Mouse (Mus musculus) heart, embryonic 15.5 days (tissue): ENCODE results near the gene Gan. TPM values are rescaled to one million over a fixed set of nuclear protein-coding genes. Genes with fewer than 3 reads are reported as not detected.

Experiments
- ATAC-seq: fragments of 200-750 bp; cut with Nextera tagmentation; replicated peaks from 2 replicates; pipeline ENCODE4 v1.8.0; 2017; ENCODE audit warnings: low read depth, moderate TSS enrichment; ENCODE audit not compliant: insufficient number of reproducible peaks, insufficient read depth, low FRiP score
- H3K27ac ChIP-seq: fragments of 300-500 bp; sonication (generic); 2 replicates; pipeline ENCODE4 v1.5.1; 2015; ENCODE audit warnings: mild to moderate bottlenecking, inconsistent platforms
- H3K27me3 ChIP-seq: fragments of 300-500 bp; sonication (generic); 2 replicates; pipeline ENCODE4 v1.6.1; 2015; ENCODE audit warnings: inconsistent platforms
- H3K36me3 ChIP-seq: fragments of 300-500 bp; sonication (generic); 2 replicates; pipeline ENCODE4 v1.6.1; 2015; ENCODE audit warnings: mild to moderate bottlenecking, inconsistent platforms
- H3K4me1 ChIP-seq: fragments of 300-500 bp; sonication (generic); replicated peaks from 2 replicates; pipeline ENCODE4 v1.6.1; 2015; ENCODE audit warnings: inconsistent platforms
- H3K4me2 ChIP-seq: fragments of 300-500 bp; sonication (generic); 2 replicates; pipeline ENCODE4 v1.6.1; 2015; ENCODE audit warnings: inconsistent platforms, mild to moderate bottlenecking, moderate library complexity
- H3K4me3 ChIP-seq: fragments of 300-500 bp; sonication (generic); 2 replicates; pipeline ENCODE4 v1.5.1; 2015; ENCODE audit warnings: mild to moderate bottlenecking, inconsistent platforms
- H3K9ac ChIP-seq: fragments of 300-500 bp; sonication (generic); 2 replicates; pipeline ENCODE4 v1.6.1; 2015; ENCODE audit warnings: mild to moderate bottlenecking, inconsistent platforms
- H3K9me3 ChIP-seq: fragments of 300-500 bp; sonication (generic); replicated peaks from 2 replicates; pipeline ENCODE4 v1.6.1; 2016; ENCODE audit warnings: inconsistent platforms
- WGBS: fragments of 180-500 bp; shearing (Covaris S2); methylation state at CpG from one replicate; pipeline ENCODE4 v1.1.7; 2015; ENCODE audit warnings: mixed read lengths; 5-methylcytosine and 5-hydroxymethylcytosine counted together
- polyA plus RNA-seq: library from polyadenylated mRNA; unstranded; fragments of >200 nt; fragmentation: Nextera tagmentation; extraction: Ambion mirVana; gene quantifications from 2 replicates; pipeline ENCODE4 v1.2.1, GENCODE M21; 2015

The Gan gene
- polyA plus RNA-seq, 1 experiment from 2014 or later: 1.1 TPM

DNA sequence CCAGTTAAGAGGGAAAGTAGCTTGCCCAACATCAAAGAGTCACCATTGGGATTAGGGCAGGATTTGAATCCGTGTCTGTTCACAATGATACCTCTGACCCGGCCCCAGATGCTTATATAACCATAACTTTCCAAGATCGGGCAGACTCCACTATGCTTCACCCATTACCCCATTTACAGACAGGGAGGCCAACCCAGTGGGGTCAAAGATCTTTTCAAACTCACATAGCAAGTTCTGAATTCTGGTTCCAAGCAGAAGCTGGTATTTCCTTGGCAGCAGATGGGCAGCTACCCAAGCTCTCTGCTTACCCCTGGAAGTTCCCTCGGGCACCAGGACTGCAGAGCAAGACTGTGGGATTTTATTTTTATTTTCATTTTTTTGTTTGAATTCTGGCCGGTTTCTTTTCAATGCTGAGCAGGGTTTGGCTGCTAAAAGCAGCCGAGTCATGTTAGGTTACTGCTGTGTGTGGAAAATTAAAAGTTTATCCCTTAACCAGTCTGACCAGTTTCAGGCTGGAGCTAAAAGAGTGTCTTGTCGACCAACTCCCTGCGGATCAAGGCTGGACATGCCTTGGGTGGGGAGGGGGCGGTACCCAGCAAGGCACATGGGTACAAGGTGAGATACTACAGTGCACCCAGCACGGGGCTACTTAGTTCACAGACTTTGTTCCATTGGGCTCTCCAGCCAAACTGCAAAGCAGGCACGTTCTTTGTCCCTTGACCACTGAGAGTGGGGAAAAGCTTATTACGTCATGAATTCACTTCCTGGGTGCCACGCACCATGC lies 33.9 kb upstream of the Gan start:
- no peak overlapping the region for H3K27ac ChIP-seq
- 73% methylated on average over 13 of the region's 13 CpGs for WGBS
- H3K27me3 ChIP-seq: no peaks in the 10 kb centered on the region
- no peak for ATAC-seq
- no peak overlapping the region for H3K9ac ChIP-seq
- H3K9me3 ChIP-seq: no peaks in the 10 kb centered on the region
- no peaks in the 10 kb centered on the region for H3K36me3 ChIP-seq
- H3K4me3 ChIP-seq: no peak overlapping the region
- no peaks in the 10 kb centered on the region for H3K4me1 ChIP-seq
- no peak overlapping the region for H3K4me2 ChIP-seq

DNA sequence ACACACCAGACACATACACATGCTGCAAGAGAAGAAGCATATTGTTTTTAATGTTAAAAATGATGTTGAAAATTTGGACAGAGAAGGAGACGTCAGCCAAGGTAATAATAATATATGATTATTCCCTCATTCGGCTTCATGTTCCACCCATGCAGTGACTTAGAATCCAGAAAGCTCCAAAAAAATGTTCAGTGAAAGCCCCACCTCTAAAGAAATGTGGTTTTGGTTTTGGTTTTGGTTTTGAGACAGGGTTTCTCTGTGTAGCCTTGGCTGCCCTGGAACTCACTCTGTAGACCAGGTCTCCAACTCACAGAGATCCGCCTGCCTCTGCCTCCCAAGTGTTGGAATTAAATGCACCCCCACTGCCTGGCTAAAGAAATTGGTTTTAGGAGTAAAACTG lies 32.1 kb upstream of the Gan start:
- Histone ChIP-seq H3K27me3 (no peaks in the 10 kb centered on the region), H3K36me3 (no peaks in the 10 kb centered on the region), H3K9ac (no peak overlapping the region), H3K9me3 (no peaks in the 10 kb centered on the region), H3K4me3 (no peak overlapping the region), H3K4me2 (no peak overlapping the region), H3K27ac (no peak overlapping the region), H3K4me1 (no peaks in the 10 kb centered on the region)
- ATAC-seq: no peak
- 87% methylated on average over 3 of the region's 3 CpGs for WGBS

DNA sequence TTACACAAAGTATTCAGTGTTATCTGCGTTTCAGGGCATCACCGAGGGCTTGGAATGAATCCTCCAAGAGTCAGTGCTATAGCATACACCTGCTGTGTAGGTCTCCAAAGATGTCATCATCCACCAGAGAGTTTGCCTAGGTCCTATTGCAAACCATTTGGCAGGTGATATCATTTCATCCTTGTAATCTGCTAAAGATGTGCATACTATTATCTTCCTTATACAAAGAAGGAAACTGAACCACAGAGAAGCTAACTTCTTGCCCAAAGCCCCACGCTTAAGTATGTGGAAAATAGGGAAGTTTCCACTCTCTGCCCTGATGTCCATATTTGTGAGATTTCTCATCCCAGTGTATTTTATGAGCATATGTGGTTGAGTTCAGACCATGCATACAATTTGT lies 31.5 kb upstream of the Gan start:
- Histone ChIP-seq H3K36me3 (no peaks in the 10 kb centered on the region), H3K27ac (no peak overlapping the region), H3K9me3 (no peaks in the 10 kb centered on the region), H3K27me3 (no peaks in the 10 kb centered on the region), H3K4me1 (no peaks in the 10 kb centered on the region), H3K9ac (no peak overlapping the region), H3K4me3 (no peak overlapping the region), H3K4me2 (no peak overlapping the region)
- no peak for ATAC-seq
- WGBS: 87% methylated on average over 3 of the region's 3 CpGs

DNA sequence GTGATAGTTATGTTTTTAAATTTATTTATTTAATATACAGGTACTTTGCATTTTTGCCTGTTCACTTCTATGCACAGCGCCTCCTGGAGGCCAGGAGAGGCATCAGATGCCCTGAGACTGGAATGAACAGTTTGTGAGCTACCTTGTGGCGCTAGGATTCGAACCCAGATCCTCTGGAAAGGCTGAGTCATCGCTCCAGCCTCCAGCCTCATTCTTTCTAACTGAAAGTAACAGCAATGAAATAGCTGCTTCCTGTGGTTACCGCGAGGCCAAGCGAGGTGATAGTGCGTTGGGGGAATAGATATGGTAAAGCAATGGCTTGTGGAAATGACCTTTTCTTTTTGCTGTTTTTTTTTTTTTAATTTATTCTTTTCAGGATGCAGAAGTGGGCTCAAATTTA lies 30.9 kb upstream of the Gan start:
- WGBS: 79% methylated on average over 8 of the region's 8 CpGs
- Histone ChIP-seq H3K9ac (no peak overlapping the region), H3K9me3 (no peaks in the 10 kb centered on the region), H3K27me3 (no peaks in the 10 kb centered on the region), H3K36me3 (no peaks in the 10 kb centered on the region), H3K4me1 (no peaks in the 10 kb centered on the region), H3K27ac (no peak overlapping the region), H3K4me3 (no peak overlapping the region), H3K4me2 (no peak overlapping the region)
- no peak for ATAC-seq

DNA sequence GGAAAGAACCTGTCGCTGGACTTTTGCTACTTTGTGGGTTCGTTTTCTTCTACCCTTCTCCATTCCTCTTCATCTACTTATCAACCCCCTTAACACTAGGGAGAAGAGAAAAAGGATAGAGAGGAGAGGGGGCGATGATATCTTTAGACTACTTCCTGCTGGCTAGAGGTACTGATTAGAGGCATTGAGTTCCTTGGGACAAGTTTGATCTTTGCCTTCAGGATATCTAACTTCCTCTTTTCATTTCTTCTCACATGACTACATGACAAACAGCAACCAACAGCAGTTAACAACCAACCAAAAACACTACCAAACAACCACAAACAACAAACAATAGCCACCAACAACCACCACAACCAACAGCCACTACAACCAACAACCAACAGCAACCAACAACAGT lies 24.2 kb upstream of the Gan start:
- no peak overlapping the region for H3K4me2 ChIP-seq
- 74% methylated on average over 3 of the region's 3 CpGs for WGBS
- ATAC-seq: no peak
- H3K9me3 ChIP-seq: no peaks in the 10 kb centered on the region
- no peak overlapping the region for H3K27ac ChIP-seq
- H3K36me3 ChIP-seq: no peaks in the 10 kb centered on the region
- H3K9ac ChIP-seq: no peak overlapping the region
- H3K4me1 ChIP-seq: peaks cover 4% of the 10 kb centered on the region; the same call in 1 of the 2 replicates
- no peak overlapping the region for H3K4me3 ChIP-seq
- no peaks in the 10 kb centered on the region for H3K27me3 ChIP-seq

DNA sequence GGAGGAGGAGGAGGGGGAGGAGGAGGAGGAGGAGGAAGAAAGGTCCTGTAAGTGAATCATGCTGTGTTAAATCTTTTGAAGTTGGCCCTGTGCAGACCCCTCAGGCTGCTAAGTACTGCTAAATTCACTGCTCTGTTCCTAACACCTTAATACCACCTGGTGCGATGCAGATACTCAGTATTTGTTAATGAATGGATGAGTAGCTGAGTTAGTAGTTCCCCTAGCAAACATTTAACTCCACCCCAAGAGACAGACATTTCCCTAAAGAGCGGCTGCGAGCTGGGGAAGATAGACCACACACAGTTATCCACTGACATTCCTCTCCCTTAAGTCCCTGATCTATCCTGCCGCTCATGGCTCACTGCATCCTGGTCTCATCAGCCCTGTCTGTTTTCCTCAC lies 21.6 kb upstream of the Gan start:
- Histone ChIP-seq H3K4me2 (no peak overlapping the region), H3K27ac (no peak overlapping the region), H3K36me3 (no peaks in the 10 kb centered on the region), H3K4me3 (no peak overlapping the region), H3K27me3 (no peaks in the 10 kb centered on the region), H3K9me3 (no peaks in the 10 kb centered on the region), H3K4me1 (peaks cover 4% of the 10 kb centered on the region; the same call in 1 of the 2 replicates), H3K9ac (no peak overlapping the region)
- ATAC-seq: no peak
- 12% methylated on average over 4 of the region's 4 CpGs for WGBS

DNA sequence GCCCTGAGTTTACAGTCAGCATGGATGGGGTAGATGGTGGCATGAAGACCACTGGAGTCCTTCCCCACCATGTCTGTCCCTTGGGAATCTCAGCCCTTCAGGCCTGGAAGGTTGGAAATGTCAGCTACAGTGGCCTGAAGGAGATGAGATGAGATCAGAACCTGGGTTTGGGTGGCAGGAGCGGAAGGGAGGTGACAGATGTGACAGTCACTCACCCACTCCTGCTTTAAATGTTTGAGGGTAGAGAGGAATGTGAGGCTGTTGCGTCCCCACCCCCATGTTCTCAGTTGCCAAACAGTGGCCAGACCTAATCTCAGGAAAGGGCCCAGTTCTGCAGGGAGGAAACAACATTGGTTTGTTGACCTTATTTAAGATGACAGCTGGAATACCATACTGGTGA lies 21.2 kb upstream of the Gan start:
- no peak overlapping the region for H3K27ac ChIP-seq
- H3K36me3 ChIP-seq: no peaks in the 10 kb centered on the region
- no peaks in the 10 kb centered on the region for H3K9me3 ChIP-seq
- H3K4me1 ChIP-seq: peaks cover 4% of the 10 kb centered on the region; the same call in 1 of the 2 replicates
- H3K4me3 ChIP-seq: no peak overlapping the region
- no peak for ATAC-seq
- 20% methylated on average over 2 of the region's 2 CpGs for WGBS
- H3K9ac ChIP-seq: no peak overlapping the region
- H3K27me3 ChIP-seq: no peaks in the 10 kb centered on the region
- H3K4me2 ChIP-seq: no peak overlapping the region

DNA sequence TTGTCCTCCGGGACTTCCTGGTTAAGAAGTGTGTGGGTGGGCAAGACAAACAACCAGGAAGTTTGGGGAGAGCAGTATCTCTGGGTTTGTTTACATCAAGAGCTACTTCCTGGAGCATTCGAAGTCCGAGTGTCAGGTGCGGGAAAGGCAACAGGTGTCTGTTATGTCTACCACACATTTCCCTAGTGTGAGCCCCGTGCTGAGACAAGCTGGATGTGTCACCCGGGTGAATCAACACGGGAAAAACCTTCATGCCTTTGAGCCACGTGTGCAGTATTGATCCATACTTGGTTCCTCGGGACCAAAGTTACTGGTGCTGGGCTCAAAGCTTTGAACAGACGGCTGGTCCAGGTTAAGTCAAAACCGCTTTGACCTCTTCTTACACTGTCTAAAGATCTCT lies 20.6 kb upstream of the Gan start:
- no peak overlapping the region for H3K9ac ChIP-seq
- H3K9me3 ChIP-seq: no peaks in the 10 kb centered on the region
- no peak overlapping the region for H3K4me3 ChIP-seq
- no peaks in the 10 kb centered on the region for H3K27me3 ChIP-seq
- no peak overlapping the region for H3K27ac ChIP-seq
- H3K4me1 ChIP-seq: peaks cover 4% of the 10 kb centered on the region; the same call in 1 of the 2 replicates
- H3K36me3 ChIP-seq: no peaks in the 10 kb centered on the region
- no peak for ATAC-seq
- H3K4me2 ChIP-seq: no peak overlapping the region
- 44% methylated on average over 11 of the region's 11 CpGs for WGBS

DNA sequence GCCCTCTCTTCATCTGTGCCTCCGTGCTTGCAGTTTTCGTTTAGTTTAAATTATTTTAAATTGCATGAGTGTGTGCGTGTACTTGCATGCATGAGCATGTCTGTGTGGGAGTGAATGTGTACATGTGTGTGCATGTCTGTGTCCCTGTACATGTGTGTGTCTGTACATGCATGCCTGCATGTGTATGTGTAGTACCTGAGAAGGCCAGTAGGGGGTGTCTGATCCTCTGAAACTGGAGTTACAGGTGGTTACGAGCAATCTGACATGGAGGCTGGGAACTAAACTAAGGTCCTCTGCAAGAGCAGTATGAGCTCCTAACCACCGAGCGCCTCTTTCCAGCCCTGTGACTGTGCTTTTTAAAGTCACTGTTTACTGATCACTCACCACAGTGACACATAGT lies 9.4 kb upstream of the Gan start:
- no peaks in the 10 kb centered on the region for H3K36me3 ChIP-seq
- no peak overlapping the region for H3K4me3 ChIP-seq
- no peak overlapping the region for H3K27ac ChIP-seq
- WGBS: 90% methylated on average over 6 of the region's 6 CpGs
- no peak overlapping the region for H3K4me2 ChIP-seq
- ATAC-seq: no peak
- no peaks in the 10 kb centered on the region for H3K4me1 ChIP-seq
- no peaks in the 10 kb centered on the region for H3K27me3 ChIP-seq
- no peak overlapping the region for H3K9ac ChIP-seq
- no peaks in the 10 kb centered on the region for H3K9me3 ChIP-seq

DNA sequence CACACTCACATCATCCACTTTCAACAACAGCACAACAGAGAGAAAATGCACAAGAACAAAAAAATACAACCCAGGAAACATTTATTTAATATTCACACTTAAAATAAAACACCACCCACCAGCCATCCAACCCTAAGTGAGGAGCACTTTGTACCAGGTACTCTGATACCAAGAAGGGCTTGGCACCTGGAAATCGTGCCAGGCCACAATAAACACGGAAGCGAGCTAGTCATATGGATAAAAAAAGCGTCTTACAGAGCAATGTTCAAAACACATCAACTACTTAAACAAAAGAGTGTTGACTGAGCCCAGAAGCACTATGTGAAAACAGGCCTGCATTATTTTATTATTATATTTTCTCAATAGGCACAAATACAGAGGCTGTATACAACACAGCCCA lies 1.8 kb upstream of the Gan start:
- Histone ChIP-seq H3K27ac (no peak overlapping the region), H3K9me3 (no peaks in the 10 kb centered on the region), H3K4me2 (no peak overlapping the region), H3K36me3 (no peaks in the 10 kb centered on the region), H3K4me1 (peaks cover 19% of the 10 kb centered on the region), H3K4me3 (no peak overlapping the region), H3K9ac (no peak overlapping the region), H3K27me3 (no peaks in the 10 kb centered on the region)
- 90% methylated on average over 4 of the region's 4 CpGs for WGBS
- no peak for ATAC-seq

DNA sequence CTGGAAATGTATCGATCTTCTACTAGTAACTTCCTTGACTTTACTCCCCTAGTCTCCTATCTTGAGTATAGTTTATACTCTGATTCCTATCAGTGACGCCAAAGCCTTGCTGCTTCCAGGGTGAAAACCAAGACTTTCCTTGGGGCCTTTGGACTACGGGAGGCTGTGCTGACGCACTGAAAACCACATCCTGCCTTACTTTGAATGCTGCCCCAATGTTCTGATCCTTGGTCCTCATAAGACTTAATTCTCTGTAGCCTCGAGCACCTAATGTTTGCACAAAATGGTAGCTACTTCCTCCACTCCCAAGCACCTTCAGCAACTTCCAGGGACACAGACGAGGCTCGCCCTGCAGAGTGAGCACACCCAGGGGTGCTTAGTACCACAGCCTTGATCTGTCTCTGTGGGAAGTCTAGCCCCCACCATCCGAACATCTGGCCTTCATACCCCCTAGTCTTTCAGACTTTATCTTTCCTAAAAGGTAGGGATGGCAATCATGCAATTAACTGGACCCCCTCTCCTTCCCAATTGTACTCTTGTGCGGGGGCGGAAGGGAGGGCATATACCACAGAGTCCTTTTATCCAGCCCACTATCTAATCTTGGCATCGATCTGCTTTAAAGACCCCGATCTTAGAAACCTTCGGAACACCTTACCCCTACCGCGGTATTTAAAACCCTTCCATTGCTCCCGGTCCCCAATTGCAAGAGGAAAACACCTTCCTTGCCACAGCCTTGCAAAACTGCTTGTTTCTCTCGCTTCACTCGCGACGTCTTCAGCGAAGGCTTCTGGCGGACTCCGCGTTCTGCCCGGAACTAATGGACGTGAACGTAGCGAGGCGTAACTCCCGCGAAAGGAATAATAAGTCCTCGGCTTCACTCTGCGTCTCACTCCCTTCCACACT lies 818 bp upstream of the Gan start:
- H3K27ac ChIP-seq: peak overlapping the region; percentile 74
- H3K4me1 ChIP-seq: peaks cover 19% of the 10 kb centered on the region
- H3K9ac ChIP-seq: peak overlapping the region; percentile 79
- peak overlapping the region; percentile 91 for H3K4me2 ChIP-seq
- no peaks in the 10 kb centered on the region for H3K27me3 ChIP-seq
- no peaks in the 10 kb centered on the region for H3K36me3 ChIP-seq
- H3K4me3 ChIP-seq: peak overlapping the region; percentile 88
- ATAC-seq: no peak
- WGBS: 9% methylated on average over 33 of the region's 33 CpGs
- no peaks in the 10 kb centered on the region for H3K9me3 ChIP-seq
